Mouse (Mus musculus): Measurements from ENCODE around the gene Rcan3. TPM values are rescaled to one million over a fixed set of nuclear protein-coding genes. Genes with fewer than 3 reads are reported as not detected.
A peak's percentile ranks its signal among the peaks of the same experiment; 100 is the strongest.

The Rcan3 gene
- polyA plus RNA-seq, 2 experiments: 2.2 to 2.8 TPM

DNA sequence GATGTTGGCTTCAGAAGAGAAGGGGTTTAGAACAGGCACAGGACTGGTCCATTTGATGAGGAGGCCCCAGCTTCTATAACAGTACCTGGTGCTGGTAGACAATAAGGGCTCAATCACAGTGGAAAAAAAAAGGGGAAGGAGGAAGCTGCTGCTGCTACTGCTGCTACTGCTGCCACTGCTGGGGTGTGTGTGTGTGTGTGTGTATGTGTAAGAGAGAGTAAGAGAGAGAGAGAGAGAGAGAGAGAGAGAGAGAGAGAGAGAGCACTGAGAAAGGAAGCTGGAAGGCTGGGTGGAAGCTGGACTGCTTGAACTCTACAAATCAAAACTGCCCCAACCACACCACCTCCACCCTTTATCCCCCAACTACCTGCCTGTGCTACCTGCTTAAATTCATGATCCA, 4.3 kb upstream of the Rcan3 start:
- ATAC-seq (ENCODE audit: insufficient read depth): no peak
- Histone ChIP-seq H3K36me3 (replicated peaks; ENCODE audit: control insufficient read depth, insufficient read depth, low read depth) (no peaks in the 10 kb centered on the region), H3K4me3 (ENCODE audit: insufficient read depth in 1 of 2, low read depth in 2 of 2, low read length in 2 of 2) (no peak overlapping the region), H3K27ac (no peak overlapping the region), H3K9me3 (ENCODE audit: control insufficient read depth, low read length) (no peaks in the 10 kb centered on the region), H3K4me2 (ENCODE audit: low read depth) (no peak overlapping the region), H3K4me1 (replicated peaks; ENCODE audit: control insufficient read depth in 2 of 2, insufficient read depth in 2 of 2, low read length in 1 of 2) (peaks cover 18 to 36% of the 10 kb centered on the region in 2 experiments), H3K27me3 (ENCODE audit: control insufficient read depth, insufficient read depth, low read length) (no peaks in the 10 kb centered on the region), H3K9ac (replicated peaks) (no peak overlapping the region)
- DNase-seq (ENCODE audit: low read depth in 3 of 3, low spot score in 3 of 3): no peak
- TF ChIP-seq CTCF (IDR thresholded peaks at IDR 0.05; ENCODE audit: low read depth): no peak
- TF ChIP-seq EP300 (IDR thresholded peaks at IDR 0.05; ENCODE audit: low read depth): no peak

DNA sequence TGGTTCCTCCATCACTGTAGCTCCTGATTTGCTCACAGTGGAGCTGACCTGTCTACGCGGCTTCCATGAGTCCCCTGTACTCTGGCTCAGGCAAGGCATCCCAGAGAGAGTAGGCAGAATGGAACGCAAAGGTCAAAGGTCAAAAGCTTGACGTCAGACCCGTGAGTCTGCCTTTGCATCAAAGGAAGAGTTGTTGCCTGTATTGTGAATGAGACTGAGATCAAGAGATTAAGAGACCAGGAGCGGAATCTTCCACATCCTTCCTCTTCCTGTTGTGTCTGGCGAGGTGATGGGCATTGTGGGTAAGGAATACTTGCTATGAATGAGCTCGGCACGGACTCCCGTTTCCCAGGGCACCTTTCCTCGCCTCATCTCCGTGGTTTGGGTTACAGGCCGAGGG, 2.6 kb upstream of the Rcan3 start:
- Histone ChIP-seq H3K27ac (no peak overlapping the region), H3K4me1 (replicated peaks; ENCODE audit: control insufficient read depth in 2 of 2, insufficient read depth in 2 of 2, low read length in 1 of 2) (peaks cover 18 to 38% of the 10 kb centered on the region in 2 experiments), H3K9me3 (ENCODE audit: control insufficient read depth, low read length) (no peaks in the 10 kb centered on the region), H3K36me3 (replicated peaks; ENCODE audit: control insufficient read depth, insufficient read depth, low read depth) (no peaks in the 10 kb centered on the region), H3K4me2 (ENCODE audit: low read depth) (peak overlapping the region; percentile 14), H3K9ac (replicated peaks) (no peak overlapping the region), H3K27me3 (ENCODE audit: control insufficient read depth, insufficient read depth, low read length) (no peaks in the 10 kb centered on the region), H3K4me3 (ENCODE audit: insufficient read depth in 1 of 2, low read depth in 2 of 2, low read length in 2 of 2) (no peak overlapping the region)
- DNase-seq (ENCODE audit: low read depth in 3 of 3, low spot score in 3 of 3) (peak in 1 of 3 experiments; percentile 22), ATAC-seq (ENCODE audit: insufficient read depth) (no peak)
- 23% methylated on average over 13 of the region's 13 CpGs for WGBS (ENCODE audit: insufficient replicate concordance)
- no peak for TF ChIP-seq EP300 (IDR thresholded peaks at IDR 0.05; ENCODE audit: low read depth)
- TF ChIP-seq CTCF (IDR thresholded peaks at IDR 0.05; ENCODE audit: low read depth): no peak

DNA sequence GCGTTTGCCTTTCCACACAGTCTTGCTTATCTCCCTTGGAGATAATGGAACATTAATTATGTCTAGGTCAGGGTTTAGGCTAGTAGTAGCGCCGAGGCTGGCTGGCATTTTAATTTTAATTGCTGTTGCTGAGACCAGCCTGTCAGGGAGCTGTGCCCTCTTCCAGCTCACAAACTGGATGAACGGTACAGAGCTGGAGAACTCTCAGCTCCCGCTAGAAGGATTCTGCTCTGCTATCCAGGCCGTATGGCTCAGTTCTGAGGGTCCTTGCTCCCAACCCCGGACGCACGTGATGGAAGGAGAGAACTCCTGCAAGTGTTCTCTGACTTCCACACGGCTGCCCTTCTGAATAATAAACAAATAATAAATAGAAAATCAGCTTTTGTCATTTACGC, 739 bp upstream of the Rcan3 start:
- Histone ChIP-seq H3K4me2 (ENCODE audit: low read depth) (peak overlapping the region; percentile 90), H3K9ac (replicated peaks) (peak overlapping the region; percentile 76), H3K27me3 (ENCODE audit: control insufficient read depth, insufficient read depth, low read length) (no peaks in the 10 kb centered on the region), H3K4me3 (ENCODE audit: insufficient read depth in 1 of 2, low read depth in 2 of 2, low read length in 2 of 2) (peak overlapping the region; percentile 54 to 81), H3K4me1 (replicated peaks; ENCODE audit: control insufficient read depth in 2 of 2, insufficient read depth in 2 of 2, low read length in 1 of 2) (peaks cover 11 to 25% of the 10 kb centered on the region in 2 experiments), H3K27ac (peak overlapping the region; percentile 89), H3K36me3 (replicated peaks; ENCODE audit: control insufficient read depth, insufficient read depth, low read depth) (no peaks in the 10 kb centered on the region), H3K9me3 (ENCODE audit: control insufficient read depth, low read length) (no peaks in the 10 kb centered on the region)
- WGBS (ENCODE audit: insufficient replicate concordance): 35% methylated on average over 11 of the region's 11 CpGs
- DNase-seq (ENCODE audit: low read depth in 3 of 3, low spot score in 3 of 3) (no peak), ATAC-seq (ENCODE audit: insufficient read depth) (no peak)
- no peak for TF ChIP-seq CTCF (IDR thresholded peaks at IDR 0.05; ENCODE audit: low read depth)
- no peak for TF ChIP-seq EP300 (IDR thresholded peaks at IDR 0.05; ENCODE audit: low read depth)

DNA sequence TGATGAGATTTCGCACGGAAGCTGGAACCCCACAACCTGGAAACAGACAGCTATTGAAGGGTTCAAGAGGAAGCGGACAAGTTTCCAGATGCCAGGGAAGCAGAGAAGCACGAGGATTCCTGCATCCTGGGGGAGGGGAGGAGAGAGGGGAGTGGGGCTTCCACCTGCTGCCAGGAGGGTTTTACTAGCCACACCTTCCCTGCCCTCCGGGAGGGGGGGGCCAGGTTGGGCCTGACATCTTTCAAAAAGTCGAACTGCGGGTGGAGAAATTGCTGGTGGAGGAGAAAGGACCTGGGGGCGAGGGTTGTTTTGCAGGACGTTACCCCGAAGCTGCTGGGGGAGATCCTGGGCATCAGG, 589 bp downstream of the Rcan3 start:
- ATAC-seq (ENCODE audit: insufficient read depth) (no peak), DNase-seq (ENCODE audit: low read depth in 3 of 3, low spot score in 3 of 3) (no peak)
- Histone ChIP-seq H3K36me3 (replicated peaks; ENCODE audit: control insufficient read depth, insufficient read depth, low read depth) (no peaks in the 10 kb centered on the region), H3K4me2 (ENCODE audit: low read depth) (peak overlapping the region; percentile 90), H3K4me3 (ENCODE audit: insufficient read depth in 1 of 2, low read depth in 2 of 2, low read length in 2 of 2) (peak overlapping the region; percentile 57 to 81), H3K27ac (peak overlapping the region; percentile 53; the same call in 1 of the 2 replicates), H3K9ac (replicated peaks) (peak overlapping the region; percentile 86), H3K27me3 (ENCODE audit: control insufficient read depth, insufficient read depth, low read length) (no peaks in the 10 kb centered on the region), H3K4me1 (replicated peaks; ENCODE audit: control insufficient read depth in 2 of 2, insufficient read depth in 2 of 2, low read length in 1 of 2) (peaks cover 9 to 24% of the 10 kb centered on the region in 2 experiments), H3K9me3 (ENCODE audit: control insufficient read depth, low read length) (no peaks in the 10 kb centered on the region)
- no peak for TF ChIP-seq CTCF (IDR thresholded peaks at IDR 0.05; ENCODE audit: low read depth)
- no peak for TF ChIP-seq EP300 (IDR thresholded peaks at IDR 0.05; ENCODE audit: low read depth)
- 15% methylated on average over 10 of the region's 10 CpGs for WGBS (ENCODE audit: insufficient replicate concordance)

DNA sequence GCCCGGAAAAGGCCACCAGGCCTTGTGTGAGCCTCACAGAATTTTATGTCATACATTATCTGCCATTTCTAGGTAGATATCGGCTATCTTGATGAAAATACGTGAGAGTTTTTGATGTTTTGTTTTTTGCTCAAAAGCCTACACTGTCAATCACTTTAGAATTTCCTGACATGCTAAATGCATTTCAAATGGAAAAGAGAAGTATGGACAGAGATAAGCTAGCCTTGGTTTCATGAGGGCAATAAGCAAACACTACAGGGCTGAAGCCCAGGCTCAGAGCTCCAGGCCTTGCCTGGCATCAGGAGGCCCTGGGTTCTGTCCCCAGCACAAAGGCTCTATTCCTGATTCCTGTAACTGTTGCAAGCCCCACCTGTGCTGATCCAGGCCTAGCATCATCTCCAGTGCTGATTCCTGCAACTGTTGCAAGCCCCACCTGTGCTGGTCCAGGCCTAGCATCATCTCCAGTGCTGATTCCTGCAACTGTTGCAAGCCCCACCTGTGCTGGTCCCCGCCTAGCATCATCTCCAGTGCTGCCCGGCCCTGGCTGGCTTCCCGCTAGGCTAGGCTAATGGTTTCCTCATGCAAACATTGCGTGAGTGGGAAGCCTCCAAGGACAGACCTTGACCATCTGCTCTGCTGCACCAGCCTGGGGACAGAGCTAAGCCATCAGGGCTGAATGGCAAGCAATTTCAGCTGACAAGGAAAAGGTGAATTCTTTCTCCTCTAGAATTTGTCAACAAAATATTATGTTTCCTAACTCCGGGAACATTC, 3.5 kb downstream of the Rcan3 start:
- H3K4me1 ChIP-seq (replicated peaks; ENCODE audit: control insufficient read depth in 2 of 2, insufficient read depth in 2 of 2, low read length in 1 of 2): peaks cover 5 to 9% of the 10 kb centered on the region in 2 experiments
- 64% methylated on average over 8 of the region's 8 CpGs for WGBS (ENCODE audit: insufficient replicate concordance)
- no peaks in the 10 kb centered on the region for H3K9me3 ChIP-seq (ENCODE audit: control insufficient read depth, low read length)
- ATAC-seq (ENCODE audit: insufficient read depth) (no peak), DNase-seq (ENCODE audit: low read depth in 3 of 3, low spot score in 3 of 3) (no peak)
- TF ChIP-seq CTCF (IDR thresholded peaks at IDR 0.05; ENCODE audit: low read depth) (no peak), EP300 (IDR thresholded peaks at IDR 0.05; ENCODE audit: low read depth) (no peak)
- H3K36me3 ChIP-seq (replicated peaks; ENCODE audit: control insufficient read depth, insufficient read depth, low read depth): no peaks in the 10 kb centered on the region
- H3K27me3 ChIP-seq (ENCODE audit: control insufficient read depth, insufficient read depth, low read length): no peaks in the 10 kb centered on the region
- no peak overlapping the region for H3K4me3 ChIP-seq (ENCODE audit: insufficient read depth in 1 of 2, low read depth in 2 of 2, low read length in 2 of 2)
- no peak overlapping the region for H3K4me2 ChIP-seq (ENCODE audit: low read depth)
- H3K9ac ChIP-seq (replicated peaks): no peak overlapping the region; the same call in 1 of the 2 replicates
- no peak overlapping the region for H3K27ac ChIP-seq
